Mouse (Mus musculus): ENCODE results near the gene Adrm1. TPM values are rescaled to one million over a fixed set of nuclear protein-coding genes. Genes with fewer than 3 reads are reported as not detected.

Gene Adrm1
- total and polyA plus RNA-seq, 3 experiments: 287 to 312 TPM; not detected in 1

DNA sequence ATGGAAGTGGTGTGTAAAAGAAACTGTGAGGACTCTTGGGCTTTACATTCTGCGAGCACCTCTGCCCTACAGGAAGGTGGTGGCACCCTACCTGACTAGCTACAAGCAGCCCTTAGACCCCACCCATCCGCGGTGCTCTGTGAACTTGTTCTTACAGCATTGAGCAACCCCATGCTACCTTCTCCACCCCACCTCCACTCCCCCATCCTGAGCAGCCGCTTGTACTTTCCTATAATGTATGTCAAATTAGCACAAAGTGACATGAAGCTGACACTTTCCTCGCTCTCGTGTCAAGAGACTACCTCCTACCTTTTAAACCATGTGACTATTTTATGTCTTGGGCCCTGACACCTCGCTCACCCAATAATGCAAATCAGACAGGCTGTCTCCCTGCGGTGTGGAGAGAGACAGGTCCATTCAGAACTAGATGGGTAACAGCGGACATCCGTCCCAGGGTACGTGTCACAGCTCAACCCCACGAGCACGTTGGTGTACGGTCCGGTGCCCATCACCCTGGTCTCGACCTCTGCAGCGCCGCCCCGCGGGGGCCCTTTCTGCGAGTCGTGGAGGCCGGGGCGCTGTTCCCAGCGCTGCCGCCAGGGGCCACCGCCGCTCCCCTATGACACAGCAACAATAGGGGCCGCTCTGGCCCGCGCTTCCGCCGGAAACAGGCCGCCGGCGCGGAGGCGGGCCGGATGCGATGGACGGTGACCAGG lies at the start of gene Adrm1 (continued):
- TF ChIP-seq GABPA (IDR thresholded peaks at IDR 0.05; ENCODE audit: low read depth, low read length) (peak; percentile 92), TAL1 (IDR thresholded peaks at IDR 0.05; ENCODE audit: low read length) (no peak), NRF1 (IDR thresholded peaks at IDR 0.05; ENCODE audit: insufficient read depth, low read depth, low read length, poor library complexity, severe bottlenecking) (0 out of 2 replicates have a peak, but pooled peaks have one; percentile 28), CHD1 (IDR thresholded peaks at IDR 0.05; ENCODE audit: low read depth, low read length) (no peak)

DNA sequence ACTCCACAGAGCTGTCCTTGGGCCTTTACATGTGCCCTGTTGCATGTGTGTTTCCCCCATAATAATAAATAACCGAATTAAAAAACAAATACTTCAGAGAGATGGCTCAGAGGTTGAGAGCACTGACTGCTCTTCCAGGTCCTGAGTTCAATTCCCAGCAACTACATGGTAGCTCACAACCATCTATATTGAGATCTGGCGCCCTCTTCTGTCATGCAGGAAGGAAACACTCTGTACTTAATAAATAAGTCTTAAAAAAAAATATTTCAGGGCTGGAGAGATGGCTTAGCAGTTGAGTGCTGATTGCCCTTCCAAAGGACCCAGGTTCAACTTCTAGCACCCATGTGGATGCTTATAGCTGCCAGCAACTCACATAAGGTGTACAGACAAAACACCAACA lies 47.1 kb upstream of the Adrm1 start:
- TF ChIP-seq RAD21 (IDR thresholded peaks at IDR 0.05; ENCODE audit: low read depth, low read length) (peak; percentile 28), ELF1 (IDR thresholded peaks at IDR 0.05; ENCODE audit: low read depth, low read length) (no peak), HCFC1 (IDR thresholded peaks at IDR 0.05; ENCODE audit: low read depth, low read length) (no peak), GABPA (IDR thresholded peaks at IDR 0.05; ENCODE audit: low read depth, low read length) (no peak), POLR2AphosphoS5 (IDR thresholded peaks at IDR 0.05; ENCODE audit: borderline replicate concordance, low read depth, low read length) (no peak), USF2 (IDR thresholded peaks at IDR 0.05; ENCODE audit: borderline replicate concordance in 1 of 2, insufficient read depth in 1 of 2, low read depth in 1 of 2, low read length in 2 of 2) (no peak), MYB (IDR thresholded peaks at IDR 0.05; ENCODE audit: low read depth, low read length) (no peak), TCF12 (IDR thresholded peaks at IDR 0.05; ENCODE audit: low read depth, low read length) (no peak), UBTF (IDR thresholded peaks at IDR 0.05; ENCODE audit: borderline replicate concordance, insufficient read depth, low read depth, low read length) (no peak), ZNF384 (IDR thresholded peaks at IDR 0.05; ENCODE audit: low read depth, low read length) (peak; percentile 70), NELFE (IDR thresholded peaks at IDR 0.05; ENCODE audit: low read depth, low read length) (no peak), MAX (IDR thresholded peaks at IDR 0.05; ENCODE audit: low read length) (no peak), MXI1 (IDR thresholded peaks at IDR 0.05; ENCODE audit: low read depth, low read length) (no peak), TBP (IDR thresholded peaks at IDR 0.05; ENCODE audit: low read depth, low read length) (no peak), ZMIZ1 (IDR thresholded peaks at IDR 0.05; ENCODE audit: low read depth, low read length) (no peak), SMC3 (IDR thresholded peaks at IDR 0.05; ENCODE audit: low read depth, low read length) (peak; percentile 25; the same call in 1 of the 2 replicates), MAFK (IDR thresholded peaks at IDR 0.05; ENCODE audit: borderline replicate concordance, low read depth, low read length) (no peak), MEF2A (IDR thresholded peaks at IDR 0.05; ENCODE audit: extremely low read depth, insufficient replicate concordance, low read depth, low read length, poor library complexity, severe bottlenecking) (no peak), ZKSCAN1 (IDR thresholded peaks at IDR 0.05; ENCODE audit: low read depth, low read length) (no peak), CTCF (IDR thresholded peaks at IDR 0.05 in 2 of 3, conservative IDR thresholded peaks at IDR 0.05 in 1 of 3; ENCODE audit: control insufficient read depth in 1 of 3, insufficient read depth in 1 of 3, low read depth in 2 of 3, low read length in 3 of 3, poor library complexity in 1 of 3, severe bottlenecking in 1 of 3) (peak in 2 of 3 experiments; percentile 40 to 43; a peak in 4 of 6 replicates)
- Histone ChIP-seq H3K9me3 (replicated peaks; ENCODE audit: insufficient read depth, low read length) (no peaks in the 10 kb centered on the region), H3K27me3 (ENCODE audit: control insufficient read depth in 1 of 2, insufficient read depth in 2 of 2, low read length in 2 of 2) (no peaks in the 10 kb centered on the region), H3K79me2 (ENCODE audit: control insufficient read depth, insufficient read depth, low read length, poor library complexity) (peaks cover 61% of the 10 kb centered on the region), H3K9ac (ENCODE audit: control insufficient read depth, low read depth, low read length, poor library complexity, severe bottlenecking) (no peak overlapping the region), H3K4me1 (ENCODE audit: control insufficient read depth in 1 of 2, insufficient read depth in 2 of 2, low read length in 2 of 2) (peaks cover 5 to 9% of the 10 kb centered on the region in 2 experiments), H3K27ac (ENCODE audit: control insufficient read depth, low read depth, low read length) (no peak overlapping the region), H3K36me3 (ENCODE audit: control insufficient read depth in 1 of 2, insufficient read depth in 2 of 2, low read length in 2 of 2) (peaks cover 11 to 12% of the 10 kb centered on the region in 2 experiments; a peak in 3 of 4 replicates), H3K4me3 (ENCODE audit: control insufficient read depth in 1 of 2, insufficient read depth in 1 of 2, low read depth in 2 of 2, low read length in 2 of 2) (no peak overlapping the region)
- DNase-seq (ENCODE audit: low read depth, low spot score): peak; percentile 69

Measured in MEL (cell line).